Mouse (Mus musculus) MEL (cell line): ENCODE measurements around the gene Atp6v0a4.

Experiments
- CHD1 ChIP-seq: IDR thresholded peaks from 2 replicates; pipeline ENCODE4 v1.6.1; 2012; ENCODE audit warnings: low read depth, mild to moderate bottlenecking, inconsistent platforms, low read length, improper control_type of control experiment
- CTCF ChIP-seq, 3 experiments: IDR thresholded peaks in 2 of 3; conservative IDR thresholded peaks in 1 of 3; 2 replicates each; pipeline ENCODE4 v1.5.1; 2011 to 2012; ENCODE audit warnings: low read length in 3 of 3, low read depth in 2 of 3, mild to moderate bottlenecking in 2 of 3, improper control_type of control experiment in 1 of 3, inconsistent platforms in 1 of 3, mixed read lengths in 1 of 3, moderate library complexity in 1 of 3; ENCODE audit not compliant: control insufficient read depth in 1 of 3, insufficient read depth in 1 of 3, poor library complexity in 1 of 3, severe bottlenecking in 1 of 3
- POLR2A ChIP-seq, 2 experiments: IDR thresholded peaks; 2 replicates each; pipeline ENCODE4 v1.6.1; 2011 to 2012; ENCODE audit warnings: low read length in 2 of 2, mild to moderate bottlenecking in 2 of 2, control low read depth in 1 of 2, improper control_type of control experiment in 1 of 2, low read depth in 1 of 2, moderate library complexity in 1 of 2; ENCODE audit not compliant: control insufficient read depth in 1 of 2, insufficient read depth in 1 of 2, poor library complexity in 1 of 2
- TAL1 ChIP-seq: IDR thresholded peaks from 2 replicates; pipeline ENCODE4 v1.6.1; 2012; ENCODE audit warnings: mild to moderate bottlenecking, inconsistent platforms, low read length, moderate library complexity, mixed read lengths
- TCF12 ChIP-seq: IDR thresholded peaks from 2 replicates; pipeline ENCODE4 v1.6.1; 2014; ENCODE audit warnings: low read depth, mild to moderate bottlenecking, inconsistent platforms, low read length, improper control_type of control experiment, moderate library complexity

- no peak for TF ChIP-seq TCF12
- TF ChIP-seq CHD1, result no peak
- TF ChIP-seq CTCF (IDR thresholded peaks at IDR 0.05 in 2 of 3, conservative IDR thresholded peaks at IDR 0.05 in 1 of 3; ENCODE audit: control insufficient read depth in 1 of 3, insufficient read depth in 1 of 3, low read depth in 2 of 3, low read length in 3 of 3, poor library complexity in 1 of 3, severe bottlenecking in 1 of 3), result peak; percentile 22 to 35 (median 33); a peak in 5 of 6 replicates
- no peak for TF ChIP-seq TAL1
- TF ChIP-seq POLR2A (IDR thresholded peaks at IDR 0.05; ENCODE audit: control insufficient read depth in 1 of 2, insufficient read depth in 1 of 2, low read depth in 1 of 2, low read length in 2 of 2, poor library complexity in 1 of 2), result no peak
Observed at GRCm38 (mm10) chr6:38129883-38130282, 5.5 kb upstream of the Atp6v0a4 start.
